Mouse (Mus musculus): ENCODE measurements at regions not wholly inside any gene's neighbourhood (a gene's known extent, or its start where the extent isn't known, plus 50 kb on each side); places are given as distances from the start of the nearest gene placed in this dataset.
A peak's percentile ranks its signal among the peaks of the same experiment; 100 is the strongest.

DNA sequence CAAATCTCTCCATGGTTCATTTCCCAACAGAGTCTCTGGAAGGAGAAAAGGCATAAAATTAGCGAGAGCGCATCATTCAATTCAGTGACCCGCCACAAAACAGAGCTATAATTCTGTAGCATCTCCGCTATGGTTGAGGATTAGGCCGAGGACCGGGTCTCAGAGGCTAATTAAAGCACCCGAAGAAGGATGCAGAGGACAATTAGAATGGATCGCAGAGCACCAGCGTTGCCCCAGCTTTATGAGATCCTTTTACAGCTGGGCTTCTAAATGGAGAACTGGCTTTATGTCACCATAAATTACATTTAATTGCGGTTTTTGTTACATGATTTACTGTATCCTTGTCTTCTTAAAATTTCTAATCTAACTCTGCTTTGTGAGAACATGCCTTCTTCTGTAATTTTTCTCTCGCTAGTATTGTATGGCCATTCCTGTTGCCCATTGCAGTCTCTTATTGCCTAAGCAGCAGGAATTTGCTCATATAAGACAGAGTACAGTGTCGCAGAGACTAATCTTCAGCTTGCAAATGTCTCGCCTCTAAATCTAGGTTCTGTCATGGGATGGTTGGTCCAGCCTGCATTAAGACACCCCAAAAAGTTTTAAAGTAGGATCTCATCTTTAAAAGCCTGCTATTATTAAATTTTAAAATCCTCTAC is 793.5 kb downstream of the Rps29 start:
- no peak for DNase-seq

DNA sequence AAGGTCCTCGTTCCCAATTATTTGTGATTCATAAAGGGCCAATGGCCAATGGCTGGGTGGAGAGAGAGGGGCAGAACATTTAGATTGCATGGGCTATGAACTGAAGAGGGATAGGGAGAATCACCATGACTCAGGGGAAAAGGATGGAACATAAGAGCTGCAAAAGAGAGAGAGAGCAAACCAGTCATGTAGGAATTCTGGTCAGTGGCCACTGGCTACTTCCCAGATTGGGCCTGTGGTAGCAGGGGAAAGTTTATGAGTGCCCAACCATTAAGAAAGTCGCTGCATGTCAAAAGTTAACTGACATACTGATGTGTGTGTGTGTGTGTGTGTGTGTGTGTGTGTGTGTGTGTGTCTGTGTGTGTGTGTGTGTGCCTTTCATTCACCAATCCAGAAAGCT is 795.8 kb downstream of the Rps29 start:
- DNase-seq, result no peak

DNA sequence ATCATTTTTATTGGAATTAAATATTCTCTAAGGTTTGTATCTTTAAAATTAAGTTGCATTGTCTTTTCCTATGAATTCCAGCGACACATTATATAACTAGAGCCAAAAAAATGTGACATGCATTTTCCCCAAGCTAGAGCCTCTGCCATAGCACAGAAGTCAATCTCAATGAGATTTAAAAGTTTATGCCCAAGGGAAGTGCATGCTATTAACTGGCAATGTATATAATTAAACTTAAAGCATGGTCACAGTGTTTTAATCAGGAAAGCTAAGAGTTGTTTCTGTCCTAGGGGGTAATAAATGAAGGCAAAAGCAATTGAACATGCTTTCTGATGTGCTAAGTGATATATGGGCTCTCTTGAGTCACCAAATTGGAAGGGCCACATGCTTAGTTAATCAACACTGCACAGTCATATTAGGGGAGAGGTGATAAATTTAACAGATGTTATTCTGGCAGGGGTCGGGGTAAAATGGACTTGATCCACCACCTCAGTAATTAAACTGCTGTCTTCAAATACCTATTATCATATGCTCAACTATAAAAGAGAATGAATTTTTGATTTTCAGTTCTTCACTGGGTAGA is 812.4 kb downstream of the Rps29 start:
- DNase-seq, result no peak

DNA sequence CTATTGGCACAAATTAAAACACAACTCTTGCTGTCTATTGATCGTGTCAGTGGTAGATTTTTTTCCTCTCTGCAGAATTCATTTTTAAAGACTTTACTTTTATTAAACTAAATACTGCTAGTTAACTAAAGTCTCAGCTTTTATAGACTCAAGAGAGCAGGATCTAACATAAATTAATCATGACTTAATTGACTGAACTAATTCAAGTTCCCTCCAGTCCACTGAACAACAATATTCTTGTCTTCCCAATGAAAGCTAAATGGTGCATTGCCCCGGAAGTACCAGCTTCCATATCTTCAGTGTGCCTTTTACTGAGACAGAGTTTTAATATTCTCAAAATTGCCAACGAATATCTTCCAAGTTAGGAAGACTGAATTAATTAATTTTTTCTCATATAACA is 825.2 kb downstream of the Rps29 start:
- DNase-seq, result no peak

DNA sequence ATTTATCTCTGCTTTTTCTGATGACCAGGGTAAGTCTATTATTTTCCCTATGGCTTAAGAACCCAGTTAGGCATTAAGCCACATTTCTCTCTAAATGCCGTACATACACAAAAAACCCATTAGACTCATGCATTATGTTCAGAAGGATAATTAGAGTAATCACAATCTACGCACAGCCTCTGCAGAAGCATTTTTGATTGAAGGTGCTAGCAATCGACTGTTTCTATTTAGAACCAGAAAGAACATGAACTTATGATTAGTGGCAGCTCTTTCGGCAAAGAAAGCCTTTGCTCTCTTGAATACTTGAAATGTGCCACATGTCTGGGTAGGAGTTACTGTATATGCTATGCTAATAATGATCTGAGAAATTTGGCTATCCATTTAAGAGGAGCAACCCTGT is 825.6 kb downstream of the Rps29 start:
- DNase-seq, result no peak

DNA sequence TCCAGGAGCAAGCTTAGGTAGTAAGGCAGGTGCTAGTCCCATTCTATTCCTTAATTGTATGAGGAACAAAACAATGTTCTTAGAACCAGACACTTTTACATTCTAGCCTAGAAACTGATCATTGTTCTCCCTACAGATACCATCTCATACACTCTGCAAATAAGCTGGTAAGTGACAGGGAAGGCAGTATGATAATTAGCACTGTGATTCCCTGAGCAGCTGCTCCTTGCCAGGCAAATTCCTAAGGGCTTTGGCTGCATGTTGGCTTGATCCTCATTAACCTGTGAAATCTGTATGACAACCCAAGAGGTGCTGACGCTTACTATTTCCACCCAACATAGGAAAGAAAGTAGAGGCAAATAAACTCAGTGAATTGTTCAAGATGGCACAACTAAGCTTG is 826.5 kb downstream of the Rps29 start:
- peak in 1 of 2 experiments; percentile 7 for DNase-seq
